Mouse (Mus musculus): ENCODE measurements around the gene Spocd1.

DNA sequence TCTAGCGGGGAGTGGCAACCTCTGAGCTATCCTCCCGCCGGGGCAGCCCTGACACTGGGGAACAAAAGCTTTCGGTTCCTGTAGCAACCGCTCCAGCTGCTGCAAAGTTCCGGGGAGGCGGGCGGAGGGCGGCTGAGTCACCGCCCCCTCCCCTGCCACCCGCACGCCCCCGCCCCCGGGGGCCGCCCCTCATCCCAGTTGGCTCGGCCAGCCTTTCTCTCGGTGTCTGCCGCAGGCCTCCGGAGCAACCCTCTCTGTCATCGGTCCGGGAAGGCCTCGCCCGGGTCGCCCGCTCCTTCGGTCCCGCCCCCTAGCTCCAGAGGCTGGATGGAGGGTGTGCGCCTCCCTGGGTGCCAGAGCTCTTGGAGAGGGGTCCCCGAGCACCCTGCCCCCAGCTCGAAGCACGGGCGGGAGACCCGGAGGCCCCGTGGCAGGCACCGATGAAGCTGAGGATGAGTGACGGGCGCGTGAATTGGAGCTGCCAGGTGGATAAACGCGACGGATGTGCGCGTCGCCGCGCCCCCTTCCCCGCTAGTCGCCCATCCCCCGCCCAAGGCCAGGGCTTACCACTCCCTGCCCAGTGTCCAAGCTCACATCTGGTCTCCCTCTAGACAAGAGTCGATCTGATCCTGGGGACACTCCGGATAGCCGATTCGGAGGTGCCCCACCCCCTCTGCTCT, 58.9 kb downstream of the Spocd1 start:
- TF ChIP-seq POLR2A (IDR thresholded peaks at IDR 0.05; ENCODE audit: extremely low read depth, insufficient read depth, low read length) (no peak), CTCF (IDR thresholded peaks at IDR 0.05; ENCODE audit: low read depth, low read length) (no peak)

All from liver, adult 2 months (tissue).